Mouse (Mus musculus): ENCODE data around the gene Nhlrc1. TPM values are rescaled to one million over a fixed set of nuclear protein-coding genes. Genes with fewer than 3 reads are reported as not detected.

Gene Nhlrc1
- polyA plus RNA-seq (2016; fragmentation: Nextera tagmentation; extraction: Ambion mirVana), result 2.9 and 4.3 TPM in 2 replicates

DNA sequence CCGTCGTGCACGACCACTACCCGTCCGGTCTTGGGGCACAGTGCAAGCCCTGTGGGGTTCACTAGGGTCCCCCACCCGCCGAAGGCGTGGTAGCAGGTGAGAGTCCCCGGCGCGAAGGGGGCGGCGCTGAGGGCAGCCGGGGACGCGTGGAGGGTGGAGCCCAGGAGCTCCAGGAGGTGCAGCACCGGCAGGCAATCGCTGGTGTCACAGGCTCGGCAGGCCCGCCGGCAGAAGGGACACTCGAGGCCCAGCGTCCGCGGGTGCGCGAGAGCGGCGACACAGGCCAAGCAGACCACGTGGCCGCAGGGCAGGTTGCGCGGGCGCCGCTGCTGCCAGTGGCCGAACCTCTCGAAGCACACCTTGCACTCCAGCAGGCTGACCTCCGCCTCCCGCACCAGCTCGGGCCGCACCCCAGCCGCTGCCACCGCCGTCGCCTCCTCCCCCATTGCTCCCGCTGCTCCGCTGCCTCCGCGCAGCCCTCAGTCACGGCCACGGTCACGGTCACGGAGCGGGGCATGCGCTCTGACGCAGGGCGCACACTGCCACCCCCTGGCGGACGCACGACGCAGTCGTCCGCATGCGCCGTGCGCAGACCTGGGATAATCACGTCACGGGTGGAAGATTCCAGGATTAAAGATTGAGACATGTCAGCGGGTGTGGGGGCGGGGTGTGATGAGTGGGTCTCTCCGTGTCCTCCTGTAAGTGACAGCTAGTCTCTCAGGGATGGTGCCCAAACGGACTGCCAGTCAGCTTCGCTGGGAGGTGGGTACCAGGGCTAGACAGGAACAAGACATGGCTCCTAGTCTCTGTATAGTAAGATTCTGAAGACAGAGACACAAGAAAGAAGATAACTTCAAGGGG is at the start of gene Nhlrc1:
Gene Nhlrc1 (minus strand): TSS at position 517 of the 861 bp plus-strand sequence.
- Histone ChIP-seq H3K9me3 (peaks cover 16% of the 10 kb centered on the region), H3K4me3 (peak within 1 kb of the TSS; percentile 65), H3K4me1 (peaks cover 12% of the 10 kb centered on the region), H3K27me3 (ENCODE audit: insufficient read depth, poor library complexity, severe bottlenecking) (peaks cover 27% of the 10 kb centered on the region), H3K36me3 (peaks cover 11% of the 10 kb centered on the region; the same call in 1 of the 2 replicates), H3K27ac (peak within 1 kb of the TSS; percentile 84)
- 4% methylated on average over 73 of the region's 73 CpGs for WGBS
- DNase-seq (ENCODE audit: low spot score), result no peak

DNA sequence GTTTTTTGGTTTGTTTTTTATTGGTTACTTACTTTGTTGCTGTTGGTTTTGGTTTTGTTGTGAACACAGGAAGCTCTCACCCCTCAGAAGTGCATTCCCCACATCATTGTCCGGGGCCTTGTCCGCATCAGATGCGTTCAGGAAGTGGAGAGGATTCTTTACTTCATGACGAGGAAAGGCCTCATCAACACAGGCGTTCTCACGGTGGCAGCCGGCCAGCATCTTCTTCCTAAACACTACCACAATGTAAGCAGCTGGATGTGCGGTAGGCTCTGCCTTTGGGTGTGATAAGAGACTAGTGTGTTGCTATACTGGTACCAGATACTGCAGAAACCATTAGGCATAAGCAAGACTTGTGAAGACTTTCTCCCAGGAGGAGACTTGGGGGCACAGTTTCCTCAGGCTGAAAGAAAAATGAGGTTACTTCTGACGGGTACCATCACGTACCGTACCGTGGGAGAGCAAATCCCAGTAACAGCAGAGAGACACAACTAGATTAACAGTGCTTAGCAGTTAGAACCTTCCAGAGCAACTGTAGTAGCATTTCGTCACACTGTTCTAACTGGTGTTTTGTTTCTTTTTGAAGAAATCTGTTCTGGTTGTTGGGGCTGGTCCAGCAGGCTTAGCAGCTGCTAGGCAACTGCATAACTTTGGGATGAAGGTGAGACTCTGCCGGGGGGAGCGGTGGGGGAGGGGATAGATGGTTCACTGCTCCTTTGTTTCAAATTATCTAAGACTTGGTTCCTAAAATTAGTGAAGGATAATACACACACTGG is 49.5 kb upstream of the Nhlrc1 start:
- WGBS, result 82% methylated on average over 15 of the region's 15 CpGs
- Histone ChIP-seq H3K36me3 (peaks cover 39% of the 10 kb centered on the region), H3K9me3 (no peaks in the 10 kb centered on the region), H3K4me1 (no peaks in the 10 kb centered on the region), H3K27ac (no peak overlapping the region), H3K4me3 (no peak overlapping the region), H3K27me3 (ENCODE audit: insufficient read depth, poor library complexity, severe bottlenecking) (no peaks in the 10 kb centered on the region)
- DNase-seq (ENCODE audit: low spot score), result peak; percentile 68

GRCm38 (mm10) chr13:47062756-47063155 is 48.1 kb upstream of the Nhlrc1 start:
- 93% methylated on average over 17 of the region's 17 CpGs for WGBS
- peak; percentile 71 for DNase-seq (ENCODE audit: low spot score)
- Histone ChIP-seq H3K27ac (no peak overlapping the region), H3K4me1 (no peaks in the 10 kb centered on the region), H3K36me3 (peaks cover 41% of the 10 kb centered on the region), H3K9me3 (no peaks in the 10 kb centered on the region), H3K4me3 (no peak overlapping the region), H3K27me3 (ENCODE audit: insufficient read depth, poor library complexity, severe bottlenecking) (no peaks in the 10 kb centered on the region)

GRCm38 (mm10) chr13:47056781-47057180 is 42.1 kb upstream of the Nhlrc1 start:
- no peaks in the 10 kb centered on the region for H3K9me3 ChIP-seq
- H3K27ac ChIP-seq, result no peak overlapping the region
- H3K36me3 ChIP-seq, result peaks cover 33% of the 10 kb centered on the region
- no peak overlapping the region for H3K4me3 ChIP-seq
- 86% methylated on average over 5 of the region's 5 CpGs for WGBS
- DNase-seq (ENCODE audit: low spot score), result no peak
- no peaks in the 10 kb centered on the region for H3K27me3 ChIP-seq (ENCODE audit: insufficient read depth, poor library complexity, severe bottlenecking)
- no peaks in the 10 kb centered on the region for H3K4me1 ChIP-seq

DNA sequence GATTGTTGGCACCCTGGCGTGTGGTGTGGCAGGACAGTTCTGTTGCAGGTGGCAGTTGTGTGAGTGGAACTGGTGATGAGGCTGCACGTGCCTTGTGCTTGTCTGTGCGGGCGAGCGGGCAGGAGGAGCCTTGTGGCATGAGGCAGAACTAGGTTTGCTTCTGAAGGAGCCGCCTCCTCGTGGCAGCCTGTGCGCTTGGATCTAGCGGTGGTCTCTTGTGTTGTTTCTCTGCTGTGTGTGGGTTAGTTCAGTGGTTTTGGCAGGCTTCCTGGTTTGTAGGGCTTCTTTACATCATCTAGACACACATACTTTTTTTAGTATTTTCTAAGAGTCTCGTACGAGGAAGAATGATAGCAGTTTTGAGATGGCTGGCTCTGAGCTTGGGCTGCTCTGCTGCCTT is 41.5 kb upstream of the Nhlrc1 start:
- H3K27me3 ChIP-seq (ENCODE audit: insufficient read depth, poor library complexity, severe bottlenecking), result no peaks in the 10 kb centered on the region
- 84% methylated on average over 11 of the region's 11 CpGs for WGBS
- H3K27ac ChIP-seq, result no peak overlapping the region
- DNase-seq (ENCODE audit: low spot score), result no peak
- H3K36me3 ChIP-seq, result peaks cover 32% of the 10 kb centered on the region
- H3K4me1 ChIP-seq, result peaks cover 1% of the 10 kb centered on the region; the same call in 1 of the 2 replicates
- H3K4me3 ChIP-seq, result no peak overlapping the region
- no peaks in the 10 kb centered on the region for H3K9me3 ChIP-seq

GRCm38 (mm10) chr13:47053971-47054370 is 39.3 kb upstream of the Nhlrc1 start:
- no peak overlapping the region for H3K4me3 ChIP-seq
- WGBS, result 82% methylated on average over 10 of the region's 10 CpGs

GRCm38 (mm10) chr13:47050009-47050408 is 35.4 kb upstream of the Nhlrc1 start:
- Histone ChIP-seq H3K4me1 (peaks cover 14% of the 10 kb centered on the region), H3K4me3 (no peak overlapping the region), H3K9me3 (no peaks in the 10 kb centered on the region), H3K27me3 (ENCODE audit: insufficient read depth, poor library complexity, severe bottlenecking) (no peaks in the 10 kb centered on the region), H3K36me3 (peaks cover 34% of the 10 kb centered on the region), H3K27ac (no peak overlapping the region)
- WGBS, result 28% methylated on average over 4 of the region's 4 CpGs
- no peak for DNase-seq (ENCODE audit: low spot score)

More at GRCm38 (mm10) chr13:47053971-47054370, 39.3 kb upstream of the Nhlrc1 start:
- H3K27ac ChIP-seq, result no peak overlapping the region
- no peaks in the 10 kb centered on the region for H3K27me3 ChIP-seq (ENCODE audit: insufficient read depth, poor library complexity, severe bottlenecking)
- H3K36me3 ChIP-seq, result peaks cover 33% of the 10 kb centered on the region
- H3K4me1 ChIP-seq, result peaks cover 14% of the 10 kb centered on the region
- no peak for DNase-seq (ENCODE audit: low spot score)
- no peaks in the 10 kb centered on the region for H3K9me3 ChIP-seq

DNA sequence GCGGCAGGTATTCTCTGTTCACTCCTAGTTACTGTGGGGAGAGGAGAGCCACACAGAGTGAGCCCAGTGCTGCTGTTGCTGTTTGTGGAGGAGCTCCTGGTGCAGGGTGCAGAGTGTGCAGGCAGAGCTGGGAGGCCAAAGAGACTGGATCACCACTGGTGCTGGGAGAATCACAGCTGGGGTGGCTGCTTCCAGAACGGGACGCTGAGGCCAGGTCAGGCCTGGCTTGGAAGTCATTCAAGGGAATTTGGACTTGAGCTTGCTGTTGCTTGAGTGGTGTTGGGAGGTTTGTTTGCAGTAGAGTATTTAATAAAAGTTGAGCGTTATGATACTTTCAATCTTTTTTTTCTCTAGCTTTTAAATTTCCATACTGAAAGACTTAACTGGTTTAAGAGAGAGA is 33.3 kb upstream of the Nhlrc1 start:
- Histone ChIP-seq H3K27ac (no peak overlapping the region), H3K36me3 (peaks cover 28% of the 10 kb centered on the region), H3K9me3 (no peaks in the 10 kb centered on the region), H3K27me3 (ENCODE audit: insufficient read depth, poor library complexity, severe bottlenecking) (no peaks in the 10 kb centered on the region), H3K4me3 (no peak overlapping the region), H3K4me1 (peaks cover 30% of the 10 kb centered on the region)
- DNase-seq (ENCODE audit: low spot score), result no peak
- 83% methylated on average over 4 of the region's 4 CpGs for WGBS

- Histone ChIP-seq H3K9me3 (no peaks in the 10 kb centered on the region), H3K27me3 (ENCODE audit: insufficient read depth, poor library complexity, severe bottlenecking) (no peaks in the 10 kb centered on the region), H3K4me1 (peaks cover 19% of the 10 kb centered on the region), H3K27ac (peak within 1 kb of the TSS; percentile 89), H3K4me3 (peak within 1 kb of the TSS; percentile 96), H3K36me3 (peaks cover 11% of the 10 kb centered on the region)
- 22% methylated on average over 10 of the region's 10 CpGs for WGBS
- no peak for DNase-seq (ENCODE audit: low spot score)
Observed at GRCm38 (mm10) chr13:47044617-47044947, 29.9 kb upstream of the Nhlrc1 start, which contains the start of gene Tpmt. Gene Tpmt, minus strand, starts transcription at chr13:47044737.

DNA sequence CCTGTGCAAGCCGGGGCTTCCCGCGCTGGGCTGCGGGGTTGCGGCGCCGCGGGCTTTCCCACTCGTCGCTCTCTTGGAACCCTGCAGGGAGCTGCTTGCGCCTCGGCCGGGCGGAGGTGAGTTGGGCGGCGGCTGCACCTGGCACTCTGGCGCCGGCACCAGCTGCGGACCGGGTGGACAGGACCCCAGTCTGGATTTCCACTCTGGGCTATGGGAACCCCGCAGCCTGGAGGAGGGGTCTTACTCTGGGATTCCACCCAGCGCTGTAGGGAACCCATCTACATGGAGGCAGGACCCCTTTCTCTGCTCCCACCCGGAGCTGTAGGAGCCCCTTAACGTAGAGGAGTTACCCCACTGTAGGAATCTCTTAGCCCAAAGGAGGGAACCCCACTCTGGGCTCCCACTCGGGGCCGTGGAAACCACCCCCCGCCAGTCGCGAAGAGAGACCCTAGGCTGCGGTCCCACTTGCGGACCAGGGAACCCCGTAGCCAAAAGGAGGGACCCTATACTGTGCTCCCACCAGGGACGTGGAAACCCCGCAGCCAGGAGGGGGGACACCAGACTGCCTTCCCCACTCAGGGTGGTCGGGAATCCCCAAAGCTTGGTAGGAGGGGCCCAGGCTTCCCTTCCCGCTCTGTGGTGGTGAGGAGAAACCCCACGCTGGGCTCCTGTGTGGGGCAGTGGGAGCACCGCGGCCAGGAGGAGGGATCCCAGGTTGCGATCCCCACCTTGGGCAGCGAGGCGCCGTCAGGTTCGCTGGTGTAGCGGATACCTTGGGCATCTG is 29.4 kb upstream of the Nhlrc1 start:
- Histone ChIP-seq H3K27me3 (ENCODE audit: insufficient read depth, poor library complexity, severe bottlenecking) (no peaks in the 10 kb centered on the region), H3K27ac (peak overlapping the region; percentile 89), H3K4me1 (peaks cover 19% of the 10 kb centered on the region), H3K4me3 (peak overlapping the region; percentile 96), H3K36me3 (peaks cover 5% of the 10 kb centered on the region; the same call in 1 of the 2 replicates), H3K9me3 (no peaks in the 10 kb centered on the region)
- 2% methylated on average over 45 of the region's 45 CpGs for WGBS
- no peak for DNase-seq (ENCODE audit: low spot score)

DNA sequence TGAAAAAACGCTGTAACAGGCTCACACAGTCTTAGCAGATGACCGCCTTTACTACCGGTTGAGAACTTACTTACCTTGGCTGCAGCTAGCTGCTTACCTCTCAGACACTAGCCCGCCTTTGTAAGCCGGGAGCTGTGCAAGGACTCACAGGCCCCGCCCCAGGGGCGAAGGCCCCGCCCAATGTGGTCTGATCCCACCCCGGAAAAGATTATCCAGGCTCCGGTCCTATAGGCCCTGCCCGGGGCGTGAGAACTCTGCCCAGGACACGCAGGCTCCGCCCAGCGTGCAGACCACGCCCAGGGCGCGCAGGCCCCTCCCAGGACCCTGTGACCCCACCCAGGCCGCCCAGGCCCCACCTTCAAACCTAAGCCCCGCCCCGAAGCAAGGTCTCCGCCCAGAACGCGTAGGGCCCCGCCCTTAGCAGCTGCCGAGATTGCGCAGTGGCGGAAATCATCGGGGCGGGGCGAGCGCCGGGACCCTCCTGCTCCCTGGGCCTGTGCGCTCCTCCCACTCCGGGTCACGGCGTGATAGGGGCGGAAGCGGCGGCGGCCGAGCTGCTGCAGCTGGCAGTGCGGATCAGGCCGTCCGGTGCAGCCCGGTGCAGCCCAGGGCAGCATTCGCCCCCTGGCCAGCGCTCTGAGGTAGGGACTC is 28.5 kb upstream of the Nhlrc1 start, which contains the start of gene Kdm1b:
Gene Kdm1b (plus strand): TSS at position 470 of the 651 bp plus-strand sequence.
- Histone ChIP-seq H3K27ac (peak within 1 kb of the TSS; percentile 89), H3K36me3 (no peaks in the 10 kb centered on the region), H3K4me1 (peaks cover 19% of the 10 kb centered on the region), H3K27me3 (ENCODE audit: insufficient read depth, poor library complexity, severe bottlenecking) (no peaks in the 10 kb centered on the region), H3K4me3 (peak within 1 kb of the TSS; percentile 96), H3K9me3 (no peaks in the 10 kb centered on the region)
- DNase-seq (ENCODE audit: low spot score), result peak; percentile 100
- WGBS, result under 1% methylated on average over 48 of the region's 48 CpGs

DNA sequence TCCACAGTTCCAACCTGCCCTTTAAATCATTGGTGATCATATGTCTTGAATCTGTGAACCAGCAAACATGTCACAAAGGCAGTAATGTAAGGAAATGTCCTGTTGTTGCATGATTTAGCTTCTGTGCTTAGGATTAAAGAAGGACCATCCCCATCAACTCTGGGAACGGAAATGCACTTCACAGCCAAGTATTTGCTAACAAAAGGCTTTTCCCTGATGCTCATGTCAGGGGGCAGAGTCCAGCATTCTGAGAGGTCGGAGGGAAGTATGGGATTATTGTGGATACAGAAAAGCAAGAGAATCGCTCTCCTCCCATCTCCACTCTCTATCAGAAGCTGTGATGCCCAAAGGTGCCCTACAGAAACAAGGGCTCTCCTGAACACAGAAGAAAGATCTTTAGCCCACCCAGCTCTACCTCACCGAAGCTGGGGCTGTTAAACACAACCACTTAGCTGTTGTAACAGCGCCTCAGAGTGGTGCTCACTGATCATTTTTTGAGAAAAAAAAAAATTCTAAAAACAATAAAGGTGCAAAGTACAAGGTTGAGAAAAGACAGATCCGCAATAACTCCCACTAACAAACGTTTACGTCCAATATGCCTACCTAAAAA is 27.5 kb upstream of the Nhlrc1 start:
- Histone ChIP-seq H3K4me3 (peak overlapping the region; percentile 96), H3K36me3 (no peaks in the 10 kb centered on the region), H3K4me1 (peaks cover 19% of the 10 kb centered on the region), H3K27ac (no peak overlapping the region), H3K9me3 (no peaks in the 10 kb centered on the region), H3K27me3 (ENCODE audit: insufficient read depth, poor library complexity, severe bottlenecking) (no peaks in the 10 kb centered on the region)
- WGBS, result 55% methylated on average over 8 of the region's 8 CpGs
- DNase-seq (ENCODE audit: low spot score), result peak; percentile 57

Measured in heart, embryonic 10.5 days (tissue).